Mouse (Mus musculus): ENCODE results near the gene Olfr288. TPM values are rescaled to one million over a fixed set of nuclear protein-coding genes. Genes with fewer than 3 reads are reported as not detected.

Olfr288 gene
- polyA plus RNA-seq, 1 experiment from 2014 or later: not detected

DNA sequence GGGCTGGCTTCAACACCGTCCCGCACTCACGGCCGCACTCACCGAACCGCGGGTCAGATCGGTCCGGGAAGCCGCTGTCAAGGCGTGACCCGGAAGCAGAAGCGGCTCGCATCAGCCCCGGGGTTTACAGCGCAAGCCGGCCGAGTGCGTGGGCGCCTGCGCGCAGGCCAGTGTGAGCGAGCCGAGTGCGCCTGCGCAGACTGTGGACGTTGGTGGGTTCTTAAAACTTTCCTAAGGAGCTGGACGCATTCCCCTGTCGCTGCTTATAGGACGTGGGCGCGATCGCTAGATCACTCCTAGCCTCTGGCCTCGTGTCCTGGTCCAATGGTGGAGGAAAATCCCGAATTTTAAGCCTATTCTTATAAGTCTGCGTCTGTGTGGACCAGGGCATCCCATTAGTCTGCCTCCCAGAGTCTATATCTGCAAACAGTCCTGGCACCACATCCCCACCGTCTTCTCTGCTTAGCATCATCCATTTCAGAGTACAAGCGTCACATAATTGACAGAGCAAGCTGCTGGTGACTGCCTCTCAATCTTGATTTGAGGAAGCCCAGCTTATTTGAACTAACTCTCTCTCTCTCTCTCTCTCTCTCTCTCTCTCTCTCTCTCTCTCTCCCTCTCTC lies 49.7 kb downstream of the Olfr288 start:
- H3K27me3 ChIP-seq (replicated peaks; ENCODE audit: control insufficient read depth, insufficient read depth, low read length): no peaks in the 10 kb centered on the region
- under 1% methylated on average over 38 of the region's 38 CpGs for WGBS
- ATAC-seq (replicated peaks; ENCODE audit: low FRiP score, low TSS enrichment, low read depth): peak; percentile 96

DNA sequence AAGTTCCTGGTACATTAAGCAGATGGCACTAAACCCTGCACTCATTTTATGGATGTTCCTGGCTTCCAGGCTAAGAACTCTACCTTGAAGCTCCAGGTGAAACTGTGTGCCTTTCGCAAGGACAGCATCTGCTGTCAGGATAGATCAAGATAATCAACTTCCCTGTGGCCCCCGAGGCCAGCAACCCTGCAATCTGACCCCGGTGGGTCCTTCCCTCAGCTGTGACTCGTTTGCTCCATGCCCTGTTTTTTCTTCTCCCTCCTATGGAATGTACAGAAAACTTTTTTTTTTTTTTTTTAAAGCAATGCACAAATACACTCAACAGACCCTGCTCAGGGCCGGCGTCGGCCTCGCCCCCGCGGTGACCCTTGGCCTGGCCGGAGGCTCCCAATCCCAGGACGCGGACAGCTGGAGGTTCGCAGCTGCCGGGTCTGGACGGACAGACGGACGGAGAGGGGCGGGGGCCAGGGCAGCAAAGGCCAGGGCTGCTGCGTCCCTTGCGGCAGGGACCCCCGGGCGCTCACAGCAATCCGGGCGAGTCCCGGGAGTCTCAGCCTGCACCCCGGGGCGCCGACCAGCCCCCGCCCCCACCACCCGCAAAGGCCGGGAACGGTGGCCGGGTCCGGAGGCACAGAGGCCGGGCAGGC lies 50.4 kb downstream of the Olfr288 start:
- ATAC-seq (replicated peaks; ENCODE audit: low FRiP score, low TSS enrichment, low read depth): no peak; the same call in none of the 2 replicates
- WGBS: under 1% methylated on average over 30 of the region's 36 CpGs

More for the DNA sequence above, 49.7 kb downstream of the Olfr288 start:
- Histone ChIP-seq H3K9me3 (ENCODE audit: control insufficient read depth, low read length) (no peaks in the 10 kb centered on the region), H3K4me1 (replicated peaks; ENCODE audit: control insufficient read depth, insufficient read depth, low read length) (peaks cover 6% of the 10 kb centered on the region; the same call in 1 of the 2 replicates), H3K9ac (ENCODE audit: low read length) (peak overlapping the region; percentile 69), H3K27ac (ENCODE audit: low read depth) (peak overlapping the region; percentile 16; the same call in 1 of the 2 replicates), H3K36me3 (ENCODE audit: control insufficient read depth, insufficient read depth, low read length) (peaks cover 19% of the 10 kb centered on the region), H3K4me3 (ENCODE audit: low read depth, low read length) (peak overlapping the region; percentile 90), H3K4me2 (ENCODE audit: low read length) (peak overlapping the region; percentile 82)
- DNase-seq (ENCODE audit: low spot score): peak; percentile 91

DNA sequence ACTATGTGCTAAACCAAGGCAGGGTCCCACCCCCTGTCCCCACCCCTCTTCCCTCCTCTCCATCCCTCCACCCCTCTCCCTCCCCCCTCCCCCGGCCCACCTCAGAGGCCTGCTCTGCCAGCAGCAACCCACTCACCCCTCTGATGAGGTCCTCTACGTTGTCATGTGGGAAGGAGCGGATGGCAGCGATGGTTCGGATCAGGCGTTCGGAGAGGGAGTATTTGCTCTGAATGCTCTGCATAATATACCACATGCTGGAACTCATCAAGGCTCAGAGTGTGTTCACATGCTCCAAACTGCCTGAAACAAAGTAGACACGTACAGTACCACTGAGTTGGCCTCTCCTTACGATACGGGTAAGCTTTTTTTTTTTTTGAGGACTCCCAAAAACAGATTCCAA lies 52.8 kb downstream of the Olfr288 start:
- H3K27me3 ChIP-seq (replicated peaks; ENCODE audit: control insufficient read depth, insufficient read depth, low read length): no peaks in the 10 kb centered on the region
- 86% methylated on average over 10 of the region's 10 CpGs for WGBS

More for the DNA sequence above, 50.4 kb downstream of the Olfr288 start:
- Histone ChIP-seq H3K27me3 (replicated peaks; ENCODE audit: control insufficient read depth, insufficient read depth, low read length) (no peaks in the 10 kb centered on the region), H3K9ac (ENCODE audit: low read length) (peak overlapping the region; percentile 69), H3K4me2 (ENCODE audit: low read length) (peak overlapping the region; percentile 82), H3K4me1 (replicated peaks; ENCODE audit: control insufficient read depth, insufficient read depth, low read length) (peaks cover 6% of the 10 kb centered on the region; the same call in 1 of the 2 replicates), H3K4me3 (ENCODE audit: low read depth, low read length) (peak overlapping the region; percentile 90), H3K36me3 (ENCODE audit: control insufficient read depth, insufficient read depth, low read length) (peaks cover 25% of the 10 kb centered on the region), H3K9me3 (ENCODE audit: control insufficient read depth, low read length) (no peaks in the 10 kb centered on the region), H3K27ac (ENCODE audit: low read depth) (peak overlapping the region; percentile 2)
- peak; percentile 56 for DNase-seq (ENCODE audit: low spot score)

DNA sequence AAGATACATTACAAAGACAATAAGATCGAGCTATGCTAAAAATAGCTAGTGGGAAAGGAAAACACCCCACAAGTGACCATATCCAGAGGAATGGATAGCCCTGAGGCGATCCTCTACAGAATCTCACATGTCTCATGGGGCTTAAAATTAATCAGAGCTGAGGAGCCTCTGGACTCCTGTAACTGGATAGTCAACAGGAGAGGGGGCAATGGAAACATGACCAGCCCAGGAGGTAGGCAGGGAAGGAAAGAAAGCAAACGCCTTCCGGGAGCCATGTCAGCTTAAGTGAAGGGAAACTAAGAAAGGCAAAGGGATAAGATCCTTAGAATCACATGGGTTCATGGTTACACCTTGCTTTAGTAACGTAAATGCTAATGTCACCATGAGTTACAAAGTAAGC lies 54.5 kb downstream of the Olfr288 start:
- H3K27me3 ChIP-seq (replicated peaks; ENCODE audit: control insufficient read depth, insufficient read depth, low read length): no peaks in the 10 kb centered on the region
- H3K27ac ChIP-seq (ENCODE audit: low read depth): no peak overlapping the region
- H3K4me2 ChIP-seq (ENCODE audit: low read length): no peak overlapping the region
- 89% methylated on average over 5 of the region's 5 CpGs for WGBS
- no peak overlapping the region for H3K9ac ChIP-seq (ENCODE audit: low read length)
- H3K4me3 ChIP-seq (ENCODE audit: low read depth, low read length): no peak overlapping the region
- H3K9me3 ChIP-seq (ENCODE audit: control insufficient read depth, low read length): no peaks in the 10 kb centered on the region
- no peak for DNase-seq (ENCODE audit: low spot score)
- peaks cover 59% of the 10 kb centered on the region for H3K36me3 ChIP-seq (ENCODE audit: control insufficient read depth, insufficient read depth, low read length)
- no peak for ATAC-seq (replicated peaks; ENCODE audit: low FRiP score, low TSS enrichment, low read depth)
- H3K4me1 ChIP-seq (replicated peaks; ENCODE audit: control insufficient read depth, insufficient read depth, low read length): peaks cover 6% of the 10 kb centered on the region; the same call in 1 of the 2 replicates

More for the DNA sequence above, 52.8 kb downstream of the Olfr288 start:
- no peak for ATAC-seq (replicated peaks; ENCODE audit: low FRiP score, low TSS enrichment, low read depth)
- H3K27ac ChIP-seq (ENCODE audit: low read depth): no peak overlapping the region
- H3K4me1 ChIP-seq (replicated peaks; ENCODE audit: control insufficient read depth, insufficient read depth, low read length): peaks cover 6% of the 10 kb centered on the region; the same call in 1 of the 2 replicates
- peaks cover 43% of the 10 kb centered on the region for H3K36me3 ChIP-seq (ENCODE audit: control insufficient read depth, insufficient read depth, low read length)
- no peak overlapping the region for H3K4me2 ChIP-seq (ENCODE audit: low read length)
- no peak overlapping the region for H3K9ac ChIP-seq (ENCODE audit: low read length)
- no peaks in the 10 kb centered on the region for H3K9me3 ChIP-seq (ENCODE audit: control insufficient read depth, low read length)
- H3K4me3 ChIP-seq (ENCODE audit: low read depth, low read length): no peak overlapping the region
- no peak for DNase-seq (ENCODE audit: low spot score)

DNA sequence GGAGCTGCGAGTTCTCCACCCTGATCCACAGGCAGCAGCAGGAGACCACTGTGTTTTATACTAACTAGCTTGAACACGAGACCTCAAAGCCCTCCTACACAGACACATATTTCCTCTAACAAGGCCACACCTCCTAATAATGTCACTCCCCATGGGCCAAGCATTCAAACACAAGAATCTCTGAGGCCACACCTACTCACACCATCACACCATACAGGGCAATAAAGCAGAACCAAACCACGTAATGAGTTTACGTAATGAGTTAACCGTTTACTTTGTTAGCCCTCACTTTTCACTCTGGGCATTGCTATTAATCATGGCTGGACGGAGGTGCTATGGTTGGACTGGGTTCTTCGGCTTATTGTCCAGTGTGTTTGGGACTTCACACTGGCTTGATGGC lies 55.6 kb downstream of the Olfr288 start:
- ATAC-seq (replicated peaks; ENCODE audit: low FRiP score, low TSS enrichment, low read depth) (peak; percentile 76; the same call in 1 of the 2 replicates), DNase-seq (ENCODE audit: low spot score) (no peak)
- 58% methylated on average over 7 of the region's 7 CpGs for WGBS
- Histone ChIP-seq H3K9me3 (ENCODE audit: control insufficient read depth, low read length) (no peaks in the 10 kb centered on the region), H3K4me2 (ENCODE audit: low read length) (no peak overlapping the region), H3K27ac (ENCODE audit: low read depth) (no peak overlapping the region), H3K4me3 (ENCODE audit: low read depth, low read length) (no peak overlapping the region), H3K4me1 (replicated peaks; ENCODE audit: control insufficient read depth, insufficient read depth, low read length) (peaks cover 5% of the 10 kb centered on the region; the same call in 1 of the 2 replicates), H3K27me3 (replicated peaks; ENCODE audit: control insufficient read depth, insufficient read depth, low read length) (no peaks in the 10 kb centered on the region), H3K36me3 (ENCODE audit: control insufficient read depth, insufficient read depth, low read length) (peaks cover 69% of the 10 kb centered on the region), H3K9ac (ENCODE audit: low read length) (no peak overlapping the region)

DNA sequence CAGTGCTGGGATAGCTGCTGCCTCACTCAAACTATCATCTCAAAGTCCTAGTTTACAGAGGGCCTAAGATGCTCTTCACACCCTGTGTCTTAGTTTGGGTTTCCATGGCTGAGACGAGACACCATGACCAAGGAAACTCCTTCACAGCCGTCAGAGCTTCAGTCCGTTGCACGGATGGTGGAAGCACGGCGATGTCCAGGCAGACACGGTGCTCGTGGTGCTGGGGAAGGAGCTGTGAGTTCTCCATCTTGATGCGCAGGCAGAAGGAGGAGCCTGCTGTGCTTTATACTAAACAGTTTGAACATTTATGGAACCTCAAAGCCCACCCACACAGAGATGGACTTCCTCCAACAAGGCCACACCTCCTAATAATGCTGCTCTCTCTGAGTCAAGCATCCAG lies 58.5 kb downstream of the Olfr288 start:
- DNase-seq (ENCODE audit: low spot score) (no peak), ATAC-seq (replicated peaks; ENCODE audit: low FRiP score, low TSS enrichment, low read depth) (no peak)
- no peaks in the 10 kb centered on the region for H3K4me1 ChIP-seq (replicated peaks; ENCODE audit: control insufficient read depth, insufficient read depth, low read length)
- no peaks in the 10 kb centered on the region for H3K9me3 ChIP-seq (ENCODE audit: control insufficient read depth, low read length)
- no peak overlapping the region for H3K4me2 ChIP-seq (ENCODE audit: low read length)
- H3K27ac ChIP-seq (ENCODE audit: low read depth): no peak overlapping the region
- no peak overlapping the region for H3K4me3 ChIP-seq (ENCODE audit: low read depth, low read length)
- H3K36me3 ChIP-seq (ENCODE audit: control insufficient read depth, insufficient read depth, low read length): peaks cover 90% of the 10 kb centered on the region
- WGBS: 90% methylated on average over 9 of the region's 9 CpGs
- no peaks in the 10 kb centered on the region for H3K27me3 ChIP-seq (replicated peaks; ENCODE audit: control insufficient read depth, insufficient read depth, low read length)
- H3K9ac ChIP-seq (ENCODE audit: low read length): no peak overlapping the region

Other genes starting within 250 kb of the Olfr288 start
- gene Tmem106c, start 231.3 kb downstream of the Olfr288 start, polyA plus RNA-seq (2014; fragmentation: Nextera tagmentation; extraction: Ambion mirVana): 39.0 and 43.4 TPM in 2 replicates
- gene Col2a1, start 190.8 kb downstream of the Olfr288 start, polyA plus RNA-seq (2014; fragmentation: Nextera tagmentation; extraction: Ambion mirVana): 2.3 and 4.5 TPM in 2 replicates
- 28.8 and 31.4 TPM in 2 replicates for gene Pfkm, start 103.0 kb downstream of the Olfr288 start, polyA plus RNA-seq (2014; fragmentation: Nextera tagmentation; extraction: Ambion mirVana)
- gene Senp1, start 101.8 kb downstream of the Olfr288 start, polyA plus RNA-seq (2014; fragmentation: Nextera tagmentation; extraction: Ambion mirVana): 36.3 and 36.4 TPM in 2 replicates
- gene Asb8, start 29.9 kb downstream of the Olfr288 start, polyA plus RNA-seq (2014; fragmentation: Nextera tagmentation; extraction: Ambion mirVana): 47.7 and 50.3 TPM in 2 replicates
- 1.6 and 2.0 TPM in 2 replicates for gene Ccdc184, start 28.4 kb downstream of the Olfr288 start, polyA plus RNA-seq (2014; fragmentation: Nextera tagmentation; extraction: Ambion mirVana)
- gene Gm44579, start 25.4 kb upstream of the Olfr288 start, polyA plus RNA-seq (2014; fragmentation: Nextera tagmentation; extraction: Ambion mirVana): not detected in 2 replicates
- gene Olfr287, start 25.5 kb upstream of the Olfr288 start, polyA plus RNA-seq (2014; fragmentation: Nextera tagmentation; extraction: Ambion mirVana): not detected in 2 replicates
- not detected in 2 replicates for gene Olfr286, start 38.9 kb upstream of the Olfr288 start, polyA plus RNA-seq (2014; fragmentation: Nextera tagmentation; extraction: Ambion mirVana)
- not detected in 2 replicates for gene H1fnt, start 61.8 kb upstream of the Olfr288 start, polyA plus RNA-seq (2014; fragmentation: Nextera tagmentation; extraction: Ambion mirVana)
- 0.41 and 0.71 TPM in 2 replicates for gene Zfp641, start 100.6 kb upstream of the Olfr288 start, polyA plus RNA-seq (2014; fragmentation: Nextera tagmentation; extraction: Ambion mirVana)
- not detected in 2 replicates for gene Olfr285, start 121.8 kb upstream of the Olfr288 start, polyA plus RNA-seq (2014; fragmentation: Nextera tagmentation; extraction: Ambion mirVana)
- gene Olfr284, start 145.4 kb upstream of the Olfr288 start, polyA plus RNA-seq (2014; fragmentation: Nextera tagmentation; extraction: Ambion mirVana): not detected in 2 replicates
- not detected in 2 replicates for gene Olfr283, start 185.4 kb upstream of the Olfr288 start, polyA plus RNA-seq (2014; fragmentation: Nextera tagmentation; extraction: Ambion mirVana)
- not detected in 2 replicates for gene Olfr282, start 235.7 kb upstream of the Olfr288 start, polyA plus RNA-seq (2014; fragmentation: Nextera tagmentation; extraction: Ambion mirVana)